Mouse (Mus musculus): ENCODE measurements at regions not wholly inside any gene's neighbourhood (a gene's known extent, or its start where the extent isn't known, plus 50 kb on each side); places are given as distances from the start of the nearest gene placed in this dataset.
A peak's percentile ranks its signal among the peaks of the same experiment; 100 is the strongest.

- DNase-seq (ENCODE audit: low read depth, low spot score): no peak
Observed at GRCm38 (mm10) chr8:38723254-38723653, 1729.8 kb downstream of the AI429214 start.

GRCm38 (mm10) chr8:38725257-38725656, 1731.9 kb downstream of the AI429214 start:
- DNase-seq (ENCODE audit: low read depth, low spot score): no peak

GRCm38 (mm10) chr8:38747134-38747533, 1753.7 kb downstream of the AI429214 start:
- peak; percentile 14 for DNase-seq (ENCODE audit: low read depth, low spot score)

- no peak for DNase-seq (ENCODE audit: low read depth, low spot score)
Observed at GRCm38 (mm10) chr8:38766626-38767226, 1773.3 kb downstream of the AI429214 start.

- DNase-seq (ENCODE audit: low read depth, low spot score): no peak
Observed at GRCm38 (mm10) chr8:38812482-38812881, 1819.1 kb downstream of the AI429214 start.

- peak; percentile 41 for DNase-seq (ENCODE audit: low read depth, low spot score)
Observed at GRCm38 (mm10) chr8:38818163-38818562, 1824.8 kb downstream of the AI429214 start.

- DNase-seq (ENCODE audit: low read depth, low spot score): no peak
Observed at GRCm38 (mm10) chr8:38861436-38861835, 1813.4 kb upstream of the Adam24 start.

- no peak for DNase-seq (ENCODE audit: low read depth, low spot score)
Observed at GRCm38 (mm10) chr8:38867370-38867769, 1807.5 kb upstream of the Adam24 start.

All from A20 (cell line).